Mouse (Mus musculus): Measurements from ENCODE around the gene C1qtnf1.

DNA sequence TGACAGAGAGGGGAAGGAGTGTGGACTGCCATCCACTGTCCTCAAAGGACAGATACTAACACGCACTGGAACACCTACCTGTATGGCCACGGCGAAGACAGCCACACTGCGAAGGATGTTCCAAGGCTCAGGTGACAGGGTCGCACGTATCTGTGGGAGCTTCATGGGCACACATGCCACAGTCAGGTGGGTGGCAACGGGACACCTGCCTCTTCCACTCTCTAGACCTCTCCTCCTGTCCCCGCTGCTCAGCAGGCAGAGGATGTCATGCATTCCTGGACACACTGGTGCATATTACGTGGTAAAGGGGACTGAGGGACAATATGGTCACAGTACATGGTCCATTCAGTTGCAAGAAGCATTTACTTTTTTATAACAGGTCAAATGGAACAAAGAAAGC is 10.5 kb upstream of the C1qtnf1 start:
- TF ChIP-seq POLR2A (IDR thresholded peaks at IDR 0.05; ENCODE audit: low read depth, low read length) (no peak), CTCF (IDR thresholded peaks at IDR 0.05; ENCODE audit: extremely low read depth, insufficient read depth, insufficient read length, insufficient replicate concordance) (no peak)

Data from spleen, adult 2 months (tissue).